Mouse (Mus musculus) midbrain, embryonic 15.5 days (tissue): ENCODE data around the gene Tbpl2. TPM values are rescaled to one million over a fixed set of nuclear protein-coding genes. Genes with fewer than 3 reads are reported as not detected.
A peak's percentile ranks its signal among the peaks of the same experiment; 100 is the strongest.

Experiments
- ATAC-seq: fragments of 200-750 bp; cut with Nextera tagmentation; replicated peaks from 2 replicates; pipeline ENCODE4 v1.8.0; 2017; ENCODE audit warnings: moderate TSS enrichment
- H3K27ac ChIP-seq: fragments of 300-500 bp; sonication (generic); 2 replicates; pipeline ENCODE4 v1.5.1; 2015; ENCODE audit warnings: mild to moderate bottlenecking, inconsistent platforms
- H3K27me3 ChIP-seq: fragments of 300-500 bp; sonication (generic); replicated peaks from 2 replicates; pipeline ENCODE4 v1.6.1; 2015; ENCODE audit warnings: inconsistent platforms
- H3K36me3 ChIP-seq: fragments of 300-500 bp; sonication (generic); replicated peaks from 2 replicates; pipeline ENCODE4 v1.6.1; 2015; ENCODE audit warnings: inconsistent platforms
- H3K4me1 ChIP-seq: fragments of 300-500 bp; sonication (generic); 2 replicates; pipeline ENCODE4 v1.6.1; 2015; ENCODE audit warnings: inconsistent platforms
- H3K4me2 ChIP-seq: fragments of 300-500 bp; sonication (generic); 2 replicates; pipeline ENCODE4 v1.6.1; 2015; ENCODE audit warnings: inconsistent platforms, mild to moderate bottlenecking, moderate library complexity
- H3K4me3 ChIP-seq: fragments of 300-500 bp; sonication (generic); 2 replicates; pipeline ENCODE4 v1.5.1; 2015; ENCODE audit warnings: mild to moderate bottlenecking, inconsistent platforms
- H3K9ac ChIP-seq: fragments of 300-500 bp; sonication (generic); 2 replicates; pipeline ENCODE4 v1.6.1; 2015; ENCODE audit warnings: mild to moderate bottlenecking, inconsistent platforms
- H3K9me3 ChIP-seq: fragments of 300-500 bp; sonication (generic); 2 replicates; pipeline ENCODE4 v1.6.1; 2016; ENCODE audit warnings: inconsistent platforms
- WGBS: fragments of 180-500 bp; shearing (Covaris S2); methylation state at CpG from one replicate; pipeline ENCODE4 v1.1.7; 2015; ENCODE audit warnings: mixed read lengths; 5-methylcytosine and 5-hydroxymethylcytosine counted together
- polyA plus RNA-seq: library from polyadenylated mRNA; unstranded; fragments of >200 nt; fragmentation: Nextera tagmentation; extraction: Ambion mirVana; gene quantifications from 2 replicates; pipeline ENCODE4 v1.2.1, GENCODE M21; 2015

The Tbpl2 gene
- polyA plus RNA-seq = not detected in 2 replicates

GRCm38 (mm10) chr2:24096495-24096894, at the start of gene Tbpl2:
Tbpl2 (minus strand) TSS chr2:24096595.
- Histone ChIP-seq H3K4me2 (no peak within 1 kb of the TSS), H3K27me3 (no peaks in the 10 kb centered on the region), H3K4me3 (no peak within 1 kb of the TSS), H3K4me1 (no peaks in the 10 kb centered on the region), H3K9me3 (no peaks in the 10 kb centered on the region), H3K9ac (no peak within 1 kb of the TSS), H3K36me3 (no peaks in the 10 kb centered on the region), H3K27ac (no peak within 1 kb of the TSS)
- no peak for ATAC-seq
- 82% methylated on average over 4 of the region's 4 CpGs for WGBS

GRCm38 (mm10) chr2:24134373-24134772, 38.0 kb upstream of the Tbpl2 start:
- no peaks in the 10 kb centered on the region for H3K27me3 ChIP-seq
- no peak for ATAC-seq
- 84% methylated on average over 1 of the region's 1 CpGs for WGBS
- H3K36me3 ChIP-seq = no peaks in the 10 kb centered on the region
- H3K4me2 ChIP-seq = no peak overlapping the region
- H3K9me3 ChIP-seq = no peaks in the 10 kb centered on the region
- no peak overlapping the region for H3K27ac ChIP-seq
- H3K4me1 ChIP-seq = no peaks in the 10 kb centered on the region
- no peak overlapping the region for H3K9ac ChIP-seq
- no peak overlapping the region for H3K4me3 ChIP-seq

- Histone ChIP-seq H3K9me3 (no peaks in the 10 kb centered on the region), H3K27me3 (no peaks in the 10 kb centered on the region), H3K4me1 (no peaks in the 10 kb centered on the region), H3K4me3 (no peak overlapping the region), H3K9ac (no peak overlapping the region), H3K36me3 (no peaks in the 10 kb centered on the region), H3K4me2 (no peak overlapping the region), H3K27ac (no peak overlapping the region)
- no peak for ATAC-seq
Measured at GRCm38 (mm10) chr2:24109085-24109484, 12.7 kb upstream of the Tbpl2 start.

- Histone ChIP-seq H3K9ac (no peak overlapping the region), H3K4me1 (no peaks in the 10 kb centered on the region), H3K9me3 (no peaks in the 10 kb centered on the region), H3K36me3 (no peaks in the 10 kb centered on the region), H3K27me3 (no peaks in the 10 kb centered on the region), H3K4me2 (no peak overlapping the region), H3K27ac (no peak overlapping the region), H3K4me3 (no peak overlapping the region)
- ATAC-seq = no peak
- 91% methylated on average over 4 of the region's 4 CpGs for WGBS
Measured at GRCm38 (mm10) chr2:24103619-24104289, 7.4 kb upstream of the Tbpl2 start.

GRCm38 (mm10) chr2:24090921-24091320, 5.5 kb downstream of the Tbpl2 start:
- Histone ChIP-seq H3K4me1 (no peaks in the 10 kb centered on the region), H3K4me3 (no peak overlapping the region), H3K9me3 (no peaks in the 10 kb centered on the region), H3K27ac (no peak overlapping the region), H3K36me3 (no peaks in the 10 kb centered on the region), H3K9ac (no peak overlapping the region), H3K27me3 (no peaks in the 10 kb centered on the region), H3K4me2 (no peak overlapping the region)
- 82% methylated on average over 1 of the region's 1 CpGs for WGBS
- no peak for ATAC-seq

- H3K9me3 ChIP-seq = no peaks in the 10 kb centered on the region
- 0 out of 2 replicates have a peak, but pooled peaks cover 4% of the 10 kb centered on the region for H3K4me1 ChIP-seq
- ATAC-seq = no peak
- 86% methylated on average over 3 of the region's 3 CpGs for WGBS
- no peaks in the 10 kb centered on the region for H3K27me3 ChIP-seq
- no peak overlapping the region for H3K4me3 ChIP-seq
- H3K27ac ChIP-seq = no peak overlapping the region
- no peaks in the 10 kb centered on the region for H3K36me3 ChIP-seq
- H3K9ac ChIP-seq = no peak overlapping the region
- H3K4me2 ChIP-seq = no peak overlapping the region
Measured at GRCm38 (mm10) chr2:24050459-24050858, 45.9 kb downstream of the Tbpl2 start.

- peak within 1 kb of the TSS; percentile 28; the same call in 1 of the 2 replicates for H3K9ac ChIP-seq
- H3K4me3 ChIP-seq = peak within 1 kb of the TSS; percentile 42
- H3K27me3 ChIP-seq = no peaks in the 10 kb centered on the region
- H3K36me3 ChIP-seq = no peaks in the 10 kb centered on the region
- no peaks in the 10 kb centered on the region for H3K9me3 ChIP-seq
- H3K4me2 ChIP-seq = peak within 1 kb of the TSS; percentile 56
- WGBS = 38% methylated on average over 7 of the region's 7 CpGs
- H3K27ac ChIP-seq = peak within 1 kb of the TSS; percentile 63
- 0 out of 2 replicates have a peak, but pooled peaks cover 4% of the 10 kb centered on the region for H3K4me1 ChIP-seq
- ATAC-seq = no peak
Measured at GRCm38 (mm10) chr2:24049344-24049990, 46.9 kb downstream of the Tbpl2 start, which contains the start of gene Hnmt. Hnmt (minus strand) TSS chr2:24049394.

- 5% methylated on average over 16 of the region's 16 CpGs for WGBS
- Histone ChIP-seq H3K9ac (peak overlapping the region; percentile 28; the same call in 1 of the 2 replicates), H3K4me1 (0 out of 2 replicates have a peak, but pooled peaks cover 4% of the 10 kb centered on the region), H3K4me2 (peak overlapping the region; percentile 56), H3K36me3 (no peaks in the 10 kb centered on the region), H3K4me3 (peak overlapping the region; percentile 42), H3K27me3 (no peaks in the 10 kb centered on the region), H3K27ac (peak overlapping the region; percentile 63), H3K9me3 (no peaks in the 10 kb centered on the region)
- ATAC-seq = peak; percentile 97
Measured at GRCm38 (mm10) chr2:24048480-24049097, 47.8 kb downstream of the Tbpl2 start.

GRCm38 (mm10) chr2:24047551-24048479, 48.6 kb downstream of the Tbpl2 start:
- 0 out of 2 replicates have a peak, but pooled peaks cover 4% of the 10 kb centered on the region for H3K4me1 ChIP-seq
- peak; percentile 62 for ATAC-seq
- H3K4me2 ChIP-seq = peak overlapping the region; percentile 56
- WGBS = 20% methylated on average over 6 of the region's 6 CpGs
- H3K9ac ChIP-seq = peak overlapping the region; percentile 28; the same call in 1 of the 2 replicates
- no peaks in the 10 kb centered on the region for H3K27me3 ChIP-seq
- H3K4me3 ChIP-seq = peak overlapping the region; percentile 42
- peak overlapping the region; percentile 63; the same call in 1 of the 2 replicates for H3K27ac ChIP-seq
- no peaks in the 10 kb centered on the region for H3K9me3 ChIP-seq
- no peaks in the 10 kb centered on the region for H3K36me3 ChIP-seq

- H3K4me3 ChIP-seq = no peak overlapping the region
- H3K27ac ChIP-seq = no peak overlapping the region
- no peak for ATAC-seq
- H3K9ac ChIP-seq = no peak overlapping the region
- WGBS = 92% methylated on average over 1 of the region's 1 CpGs
- 0 out of 2 replicates have a peak, but pooled peaks cover 4% of the 10 kb centered on the region for H3K4me1 ChIP-seq
- no peak overlapping the region for H3K4me2 ChIP-seq
- H3K9me3 ChIP-seq = no peaks in the 10 kb centered on the region
- H3K27me3 ChIP-seq = no peaks in the 10 kb centered on the region
- H3K36me3 ChIP-seq = no peaks in the 10 kb centered on the region
Measured at GRCm38 (mm10) chr2:24042901-24043300, 53.5 kb downstream of the Tbpl2 start.

- no peaks in the 10 kb centered on the region for H3K4me1 ChIP-seq
- H3K9me3 ChIP-seq = no peaks in the 10 kb centered on the region
- H3K4me3 ChIP-seq = no peak overlapping the region
- H3K27ac ChIP-seq = no peak overlapping the region
- ATAC-seq = no peak
- no peak overlapping the region for H3K9ac ChIP-seq
- no peaks in the 10 kb centered on the region for H3K36me3 ChIP-seq
- H3K27me3 ChIP-seq = no peaks in the 10 kb centered on the region
- 90% methylated on average over 1 of the region's 1 CpGs for WGBS
- H3K4me2 ChIP-seq = no peak overlapping the region
Measured at GRCm38 (mm10) chr2:24040531-24040930, 55.9 kb downstream of the Tbpl2 start.
